Mouse (Mus musculus): ENCODE measurements around the gene Pum2.

- no peak for TF ChIP-seq CTCF (IDR thresholded peaks at IDR 0.05; ENCODE audit: borderline replicate concordance, control insufficient read depth, extremely low read depth, insufficient read depth, low read length, poor library complexity)
- TF ChIP-seq POLR2A (IDR thresholded peaks at IDR 0.05; ENCODE audit: control insufficient read depth, extremely low read depth, insufficient read depth, low read length, poor library complexity) = no peak
Measured at GRCm38 (mm10) chr12:8758029-8758428, 84.1 kb downstream of the Pum2 start.
